Mouse (Mus musculus) retina, postnatal 7 days (tissue): ENCODE data around the gene Vsig10l.

Experiments used
- DNase-seq: peaks from one replicate; pipeline ENCODE4 v3.0.0-alpha.2; 2012; ENCODE audit warnings: low read depth, low spot score

The Vsig10l gene

GRCm38 (mm10) chr7:43453599-43454355 is 9.2 kb upstream of the Vsig10l start:
- DNase-seq = no peak

- DNase-seq = no peak
Observed at GRCm38 (mm10) chr7:43454371-43454770, 8.6 kb upstream of the Vsig10l start.

- no peak for DNase-seq
Observed at GRCm38 (mm10) chr7:43463976-43464375, 1.0 kb downstream of the Vsig10l start.

GRCm38 (mm10) chr7:43464864-43465343 is 2.0 kb downstream of the Vsig10l start:
- DNase-seq = peak; percentile 40

- peak; percentile 81 for DNase-seq
Observed at GRCm38 (mm10) chr7:43465344-43466098, 2.6 kb downstream of the Vsig10l start.

- peak; percentile 68 for DNase-seq
Observed at GRCm38 (mm10) chr7:43466099-43466694, 3.2 kb downstream of the Vsig10l start.

- DNase-seq = no peak
Observed at GRCm38 (mm10) chr7:43470373-43470772, 7.4 kb downstream of the Vsig10l start.

GRCm38 (mm10) chr7:43475706-43476105 is 12.8 kb downstream of the Vsig10l start:
- DNase-seq = no peak

- DNase-seq = no peak
Observed at GRCm38 (mm10) chr7:43476376-43476775, 13.4 kb downstream of the Vsig10l start.

- no peak for DNase-seq
Observed at GRCm38 (mm10) chr7:43481191-43481590, 18.2 kb downstream of the Vsig10l start.

- no peak for DNase-seq
Observed at GRCm38 (mm10) chr7:43482090-43482716, 19.3 kb downstream of the Vsig10l start.

- DNase-seq = no peak
Observed at GRCm38 (mm10) chr7:43483236-43483635, 20.3 kb downstream of the Vsig10l start.

GRCm38 (mm10) chr7:43488646-43489045 is 25.7 kb downstream of the Vsig10l start:
- DNase-seq = no peak

- DNase-seq = no peak
Observed at GRCm38 (mm10) chr7:43489631-43490125, 26.7 kb downstream of the Vsig10l start, which contains the start of gene Iglon5. Gene Iglon5, minus strand, starts transcription at chr7:43490075.

GRCm38 (mm10) chr7:43490182-43490584 is 27.2 kb downstream of the Vsig10l start:
- no peak for DNase-seq

- DNase-seq = no peak
Observed at GRCm38 (mm10) chr7:43490861-43491260, 27.9 kb downstream of the Vsig10l start.

- no peak for DNase-seq
Observed at GRCm38 (mm10) chr7:43495343-43496021, 32.5 kb downstream of the Vsig10l start.

- no peak for DNase-seq
Observed at GRCm38 (mm10) chr7:43511707-43512478, 48.9 kb downstream of the Vsig10l start.

- DNase-seq = no peak
Observed at GRCm38 (mm10) chr7:43512519-43512918, 49.6 kb downstream of the Vsig10l start.

- no peak for DNase-seq
Observed at GRCm38 (mm10) chr7:43515076-43515475, 52.1 kb downstream of the Vsig10l start.
